In the genomic region with DNA sequence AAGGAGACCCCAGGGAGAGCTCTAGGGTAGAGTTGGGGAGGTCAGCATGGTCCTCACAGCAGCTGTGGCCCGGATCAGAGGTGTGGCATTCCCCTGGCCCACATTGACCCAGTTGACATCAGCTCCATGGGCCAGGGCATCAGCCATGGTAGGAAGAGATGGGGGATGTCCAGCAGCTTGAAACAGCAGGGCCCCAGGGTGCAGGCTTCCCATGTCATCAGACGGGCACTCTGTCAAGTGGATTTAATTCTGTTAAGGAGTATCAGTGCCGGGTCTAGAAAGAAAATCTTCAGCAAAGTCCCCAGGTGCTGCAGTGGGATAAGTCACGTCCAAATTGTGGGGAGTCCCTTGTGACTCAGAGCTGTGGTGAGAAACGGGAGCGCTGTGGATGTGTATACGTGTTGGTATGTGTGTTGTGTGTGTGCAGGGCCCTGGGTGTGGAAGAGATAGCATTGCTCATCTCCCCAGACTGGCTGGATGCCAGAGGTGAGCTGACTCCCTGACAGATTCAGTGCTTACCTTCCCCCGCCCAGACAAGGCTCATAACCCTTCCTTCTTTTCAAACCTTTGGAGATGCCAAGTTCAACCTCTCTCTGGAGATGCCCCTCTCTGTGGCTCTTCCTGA, we compare ENCODE assay signal across 18 mouse cellular contexts. TPM values are rescaled to one million over a fixed set of nuclear protein-coding genes. Genes with fewer than 3 reads are reported as not detected.
A peak's percentile ranks its signal among the peaks of the same experiment; 100 is the strongest.
DNase-seq lines count a peak whose midpoint lies in the region; ATAC-seq and TF ChIP-seq lines count a peak whose summit lies in the region.
"Had no signal": no experiment of that assay in that cellular context is flagged by ENCODE, and none has a peak within 500 bp of the region (broad histone marks: within the 10 kb centered on the region; RNA-seq: fewer than 3 reads in every experiment).

No protein-coding gene starts in this region.

- no peak overlapping the region for H3K4me3 ChIP-seq in C2C12 (ENCODE audit: insufficient read depth, poor library complexity, severe bottlenecking)
- H3K4me3 ChIP-seq: hindbrain, embryonic 15.5 days; liver, embryonic 13.5 days had no signal

- peak; percentile 93 for DNase-seq in heart, adult 11 months
- DNase-seq in heart, postnatal 10 days: no peak
- peak; percentile 55 for DNase-seq in kidney, postnatal 10 days
- DNase-seq in kidney, adult 8-10 months: no peak
- no peak for DNase-seq in cerebellum, adult 11 months
- DNase-seq in urinary bladder, postnatal 36 days (ENCODE audit: low spot score in 2 of 2): no peak
- DNase-seq: adrenal gland, adult 8-10 months; liver, embryonic 13.5 days; right cerebral cortex, adult 18-20 months had no signal

- 0 out of 2 replicates have a peak, but pooled peaks have one; percentile 6 for ATAC-seq in megakaryocyte progenitor cell, adult 5-6 weeks (replicated peaks; ENCODE audit: poor library complexity)

- H3K79me2 ChIP-seq in C2C12 (ENCODE audit: control insufficient read depth, insufficient read depth): peaks cover 21% of the 10 kb centered on the region

- TF ChIP-seq CTCF in C2C12 (IDR thresholded peaks at IDR 0.05; ENCODE audit: control insufficient read depth, insufficient read depth, insufficient read length): no peak

- H3K79me3 ChIP-seq in C2C12 (ENCODE audit: low read depth): peaks cover 18% of the 10 kb centered on the region

- H3ac ChIP-seq in C2C12 (ENCODE audit: control insufficient read depth, insufficient read length, low read depth): no peak overlapping the region

- H3K36me3 ChIP-seq in C2C12 (ENCODE audit: control insufficient read depth, insufficient read depth): no peaks in the 10 kb centered on the region
- H3K36me3 ChIP-seq: hindbrain, embryonic 15.5 days; liver, embryonic 13.5 days had no signal

- intact Hi-C loops in heart, postnatal 10 days (cut with DNase I): loop anchor here (2.0 kb wide), 1 partner anchor 17 kb away; the partner anchor contains the start of genes 2810408A11Rik and Neurl4

- H3K27me3 ChIP-seq in C2C12 (ENCODE audit: control insufficient read depth, insufficient read depth, insufficient read length): no peaks in the 10 kb centered on the region

TF ChIP-seq in C2C12, 6 proteins besides CTCF, POLR2A, EP300 and RAD21:
- TF ChIP-seq FOSL1 (IDR thresholded peaks at IDR 0.05; ENCODE audit: insufficient read depth, low read length, poor library complexity, severe bottlenecking) (peak; percentile 32), MYOG (IDR thresholded peaks at IDR 0.05; ENCODE audit: control insufficient read depth, extremely low read depth, insufficient read length) (no peak)

RNA-seq across cellular contexts. Expression of gene Kctd11, which starts 2.4 kb away (rescaled TPM):
- total RNA-seq in heart, postnatal 10 days (2021): 1 to 10 TPM; 3.0 to 3.5 TPM
- polyA plus RNA-seq in C2C12 (2012; fragmentation: generic; extraction: Trizol): 17.2 TPM
- total RNA-seq in megakaryocyte progenitor cell, adult 5-6 weeks (2015): 1.1 and 2.3 TPM in 2 replicates
- total RNA-seq in megakaryocyte progenitor cell, adult 5-6 weeks (2017): 0.88 and 1.9 TPM in 2 replicates

RNA-seq across cellular contexts. Expression of gene Tmem95, which starts 5.8 kb away (rescaled TPM):
- total RNA-seq in heart, postnatal 10 days (2021): not detected
- polyA plus RNA-seq in C2C12 (2012; fragmentation: generic; extraction: Trizol): not detected
- total RNA-seq in megakaryocyte progenitor cell, adult 5-6 weeks (2015): not detected in 2 replicates
- not detected in 2 replicates for total RNA-seq in megakaryocyte progenitor cell, adult 5-6 weeks (2017)
- total RNA-seq: adrenal gland, adult 8-10 months; gastrocnemius, postnatal 4 days; left cerebral cortex, postnatal 10 days; midbrain, postnatal 0 days had no signal
- polyA plus RNA-seq: hindbrain, embryonic 15.5 days; liver, embryonic 13.5 days; macrophage; midbrain, postnatal 0 days; neural tube, embryonic 14.5 days; thymus, adult 2 months had no signal

RNA-seq across cellular contexts. Expression of gene Acap1, which starts 11.7 kb away (rescaled TPM):
- 1 to 10 TPM; 2.7 to 3.0 TPM for total RNA-seq in heart, postnatal 10 days (2021)
- 0.21 TPM for polyA plus RNA-seq in C2C12 (2012; fragmentation: generic; extraction: Trizol)
- 23.6 and 24.7 TPM in 2 replicates for total RNA-seq in megakaryocyte progenitor cell, adult 5-6 weeks (2015)
- total RNA-seq in megakaryocyte progenitor cell, adult 5-6 weeks (2017): 59.2 and 67.5 TPM in 2 replicates
- total RNA-seq: midbrain, postnatal 0 days had no signal

RNA-seq across cellular contexts. Expression of gene 2810408A11Rik, which starts 17.1 kb away (rescaled TPM):
- total RNA-seq in heart, postnatal 10 days (2021): 1 to 10 TPM; 2.1 to 2.7 TPM
- polyA plus RNA-seq in C2C12 (2012; fragmentation: generic; extraction: Trizol): 2.4 TPM
- total RNA-seq in megakaryocyte progenitor cell, adult 5-6 weeks (2015): 1.9 and 3.0 TPM in 2 replicates
- 1.7 and 6.6 TPM in 2 replicates for total RNA-seq in megakaryocyte progenitor cell, adult 5-6 weeks (2017)
- polyA plus RNA-seq: macrophage had no signal

RNA-seq across cellular contexts. Expression of gene Neurl4, which starts 17.2 kb away (rescaled TPM):
- 10 to 100 TPM; 39.2 to 39.9 TPM for total RNA-seq in heart, postnatal 10 days (2021)
- polyA plus RNA-seq in C2C12 (2012; fragmentation: generic; extraction: Trizol): 38.4 TPM
- total RNA-seq in megakaryocyte progenitor cell, adult 5-6 weeks (2015): 9.5 and 11.0 TPM in 2 replicates
- total RNA-seq in megakaryocyte progenitor cell, adult 5-6 weeks (2017): 20.2 and 21.6 TPM in 2 replicates

Comparison
In these comparisons a context has a peak if more than half of its experiments do, and no peak if none do; other contexts are left out.
1. DNase-seq: peak in heart, adult 11 months (single experiment) and kidney, postnatal 10 days (single experiment); none in heart, postnatal 10 days (0 of 2), kidney, adult 8-10 months (0 of 2), cerebellum, adult 11 months (single experiment) and urinary bladder, postnatal 36 days (0 of 2).
2. RNA of gene Acap1, which starts 11.7 kb away (total RNA-seq): 23.6 to 67.5 TPM in megakaryocyte progenitor cell, adult 5-6 weeks; 2.7 to 3.0 TPM in heart, postnatal 10 days; every median in the first group is over 4 times any median in the second.